Mouse (Mus musculus): Measurements from ENCODE around the gene 4921507P07Rik. TPM values are rescaled to one million over a fixed set of nuclear protein-coding genes. Genes with fewer than 3 reads are reported as not detected.

4921507P07Rik gene
- total RNA-seq, 2 experiments from 2014 or later: 0.76 to 0.82 TPM

Small RNAs within 50 kb of the gene (microRNA-seq; reads per million reads assigned to microRNA genes)
- not detected for gene Mir6371

Other genes with a start within 250 kb of the 4921507P07Rik start
- 10 to 100 TPM; 56.0 to 58.5 TPM for gene Osbpl3, start 140.4 kb downstream of the 4921507P07Rik start, total RNA-seq (2021)
- 10 to 100 TPM; 41.3 to 49.1 TPM for gene Cycs, start 30.1 kb downstream of the 4921507P07Rik start, total RNA-seq (2021)
- gene Npvf, start 57.8 kb upstream of the 4921507P07Rik start, total RNA-seq (2021): not detected

Data from adrenal gland, postnatal 4 days (tissue).